Mouse (Mus musculus) myocyte (in vitro differentiated cells): ENCODE measurements around the gene Olfr1378. TPM values are rescaled to one million over a fixed set of nuclear protein-coding genes. Genes with fewer than 3 reads are reported as not detected.

Experiments
- H3K27me3 ChIP-seq: one replicate; pipeline ENCODE4 v1.6.1; 2011; ENCODE audit not compliant: control insufficient read depth, insufficient read depth, insufficient read length
- H3K36me3 ChIP-seq: one replicate; pipeline ENCODE4 v1.6.1; 2011; ENCODE audit not compliant: control insufficient read depth, insufficient read depth
- H3K4me2 ChIP-seq: one replicate; pipeline ENCODE4 v1.6.1; 2011; ENCODE audit warnings: low read depth, control low read depth
- H3K4me3 ChIP-seq: one replicate; pipeline ENCODE4 v1.5.1; 2011; ENCODE audit warnings: mild to moderate bottlenecking, control low read depth, moderate library complexity
- H3K79me2 ChIP-seq: one replicate; pipeline ENCODE4 v1.6.1; 2011; ENCODE audit not compliant: control insufficient read depth, insufficient read depth
- H3ac ChIP-seq: one replicate; pipeline ENCODE4 v1.6.1; 2011; ENCODE audit not compliant: control insufficient read depth, insufficient read length
- CEBPB ChIP-seq: IDR thresholded peaks from 2 replicates; pipeline ENCODE4 v1.6.1; 2011; ENCODE audit warnings: mild to moderate bottlenecking, moderate library complexity; ENCODE audit not compliant: poor library complexity, insufficient read depth, severe bottlenecking
- E2F4 ChIP-seq: IDR thresholded peaks from one replicate; pipeline ENCODE4 v1.6.1; 2011; ENCODE audit warnings: mild to moderate bottlenecking, control low read depth, moderate library complexity; ENCODE audit not compliant: insufficient read depth
- MAX ChIP-seq: IDR thresholded peaks from one replicate; pipeline ENCODE4 v1.6.1; 2011; ENCODE audit warnings: low read depth, mild to moderate bottlenecking, control low read depth
- MYOD1 ChIP-seq, 3 experiments: IDR thresholded peaks; one replicate each; pipeline ENCODE4 v1.6.1; 2011; ENCODE audit warnings: control low read depth in 2 of 3, low read depth in 2 of 3, mild to moderate bottlenecking in 2 of 3, moderate library complexity in 1 of 3; ENCODE audit not compliant: insufficient read length in 2 of 3, control insufficient read depth in 1 of 3
- MYOG ChIP-seq, 3 experiments: IDR thresholded peaks; one replicate each; pipeline ENCODE4 v1.6.1; 2011; ENCODE audit warnings: control low read depth in 2 of 3, low read depth in 2 of 3, mild to moderate bottlenecking in 2 of 3; ENCODE audit not compliant: insufficient read length in 2 of 3, control insufficient read depth in 1 of 3, insufficient read depth in 1 of 3
- POLR2A ChIP-seq: IDR thresholded peaks from one replicate; pipeline ENCODE4 v1.6.1; 2011; ENCODE audit warnings: low read depth, mild to moderate bottlenecking, control low read depth, moderate library complexity; ENCODE audit not compliant: insufficient read length
- POLR2AphosphoS2 ChIP-seq: IDR thresholded peaks from one replicate; pipeline ENCODE4 v1.6.1; 2011; ENCODE audit warnings: low read depth, control low read depth; ENCODE audit not compliant: insufficient read length
- REST ChIP-seq: IDR thresholded peaks from one replicate; pipeline ENCODE4 v1.6.1; 2011; ENCODE audit warnings: mild to moderate bottlenecking, control low read depth, moderate library complexity; ENCODE audit not compliant: insufficient read depth, insufficient read length
- SRF ChIP-seq: IDR thresholded peaks from one replicate; pipeline ENCODE4 v1.6.1; 2011; ENCODE audit warnings: low read depth; ENCODE audit not compliant: control insufficient read depth, insufficient read length
- TCF12 ChIP-seq: IDR thresholded peaks from one replicate; pipeline ENCODE4 v1.6.1; 2011; ENCODE audit warnings: mild to moderate bottlenecking, control low read depth; ENCODE audit not compliant: poor library complexity, insufficient read depth, severe bottlenecking
- TCF3 ChIP-seq: IDR thresholded peaks from one replicate; pipeline ENCODE4 v1.6.1; 2011; ENCODE audit warnings: low read depth, control low read depth; ENCODE audit not compliant: insufficient read length
- USF1 ChIP-seq: IDR thresholded peaks from one replicate; pipeline ENCODE4 v1.6.1; 2011; ENCODE audit warnings: low read depth, mild to moderate bottlenecking, control low read depth, moderate library complexity
- polyA plus RNA-seq: library from polyadenylated mRNA; unstranded; fragments of >200 nt; fragmentation: generic; extraction: Trizol; gene quantifications from one replicate; pipeline ENCODE4 v1.2.1, GENCODE M21; 2012; ENCODE audit warnings: missing spikeins

The Olfr1378 gene
- polyA plus RNA-seq, 1 experiment, result not detected

- Histone ChIP-seq H3K4me3 (no peak overlapping the region), H3K4me2 (no peak overlapping the region), H3ac (no peak overlapping the region), H3K27me3 (peaks cover 46% of the 10 kb centered on the region), H3K36me3 (no peaks in the 10 kb centered on the region), H3K79me2 (no peaks in the 10 kb centered on the region)
- TF ChIP-seq USF1, result no peak
- TF ChIP-seq TCF12, result no peak
- no peak for TF ChIP-seq POLR2A
- TF ChIP-seq MYOD1 (IDR thresholded peaks at IDR 0.05; ENCODE audit: control insufficient read depth in 1 of 3, insufficient read length in 2 of 3, low read depth in 2 of 3), result no peak
- TF ChIP-seq MYOG (IDR thresholded peaks at IDR 0.05; ENCODE audit: control insufficient read depth in 1 of 3, insufficient read depth in 1 of 3, insufficient read length in 2 of 3, low read depth in 2 of 3), result no peak
- no peak for TF ChIP-seq POLR2AphosphoS2
- TF ChIP-seq MAX, result no peak
- TF ChIP-seq TCF3, result no peak
- TF ChIP-seq E2F4, result no peak
- TF ChIP-seq CEBPB, result no peak
- no peak for TF ChIP-seq SRF
- TF ChIP-seq REST, result no peak
These were observed 27.9 kb upstream of the Olfr1378 start for GRCm38 (mm10) chr11:50938435-50938834.

- no peak overlapping the region for H3ac ChIP-seq
- peaks cover 50% of the 10 kb centered on the region for H3K27me3 ChIP-seq
- H3K79me2 ChIP-seq, result no peaks in the 10 kb centered on the region
- no peak overlapping the region for H3K4me2 ChIP-seq
- no peaks in the 10 kb centered on the region for H3K36me3 ChIP-seq
- H3K4me3 ChIP-seq, result no peak overlapping the region
- TF ChIP-seq REST (no peak), POLR2AphosphoS2 (no peak), TCF12 (no peak), USF1 (no peak), CEBPB (no peak), MAX (no peak), E2F4 (no peak), MYOG (IDR thresholded peaks at IDR 0.05; ENCODE audit: control insufficient read depth in 1 of 3, insufficient read depth in 1 of 3, insufficient read length in 2 of 3, low read depth in 2 of 3) (no peak), TCF3 (no peak), SRF (no peak), MYOD1 (IDR thresholded peaks at IDR 0.05; ENCODE audit: control insufficient read depth in 1 of 3, insufficient read length in 2 of 3, low read depth in 2 of 3) (no peak), POLR2A (no peak)
These were observed 26.5 kb upstream of the Olfr1378 start for GRCm38 (mm10) chr11:50939621-50940366.

DNA sequence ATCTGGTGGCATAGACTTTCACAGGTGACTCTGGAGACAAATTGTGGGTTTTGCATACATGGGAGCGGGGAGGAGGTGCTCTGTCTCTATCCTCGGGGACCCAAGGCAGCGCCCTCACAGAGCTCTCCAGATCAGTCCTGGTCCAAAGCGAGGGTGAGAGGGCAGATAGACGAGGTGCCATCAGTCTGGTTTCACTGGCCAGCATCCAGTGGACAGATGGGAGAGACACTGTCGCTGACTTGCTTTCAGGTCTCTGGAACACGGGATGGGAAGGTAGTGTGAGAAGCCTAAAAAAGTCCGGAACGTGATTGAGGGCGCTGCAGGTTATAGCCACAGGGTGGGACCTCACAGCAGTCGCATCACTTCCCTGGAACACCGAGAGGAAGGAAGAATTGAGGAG, 23.9 kb upstream of the Olfr1378 start:
- no peak overlapping the region for H3ac ChIP-seq
- H3K4me3 ChIP-seq, result no peak overlapping the region
- no peak overlapping the region for H3K4me2 ChIP-seq
- H3K27me3 ChIP-seq, result peaks cover 36% of the 10 kb centered on the region
- H3K79me2 ChIP-seq, result no peaks in the 10 kb centered on the region
- no peaks in the 10 kb centered on the region for H3K36me3 ChIP-seq
- TF ChIP-seq TCF12, result no peak
- TF ChIP-seq TCF3, result no peak
- TF ChIP-seq E2F4, result no peak
- TF ChIP-seq USF1, result no peak
- no peak for TF ChIP-seq MYOD1 (IDR thresholded peaks at IDR 0.05; ENCODE audit: control insufficient read depth in 1 of 3, insufficient read length in 2 of 3, low read depth in 2 of 3)
- TF ChIP-seq POLR2A, result no peak
- no peak for TF ChIP-seq CEBPB
- no peak for TF ChIP-seq MAX
- no peak for TF ChIP-seq REST
- no peak for TF ChIP-seq MYOG (IDR thresholded peaks at IDR 0.05; ENCODE audit: control insufficient read depth in 1 of 3, insufficient read depth in 1 of 3, insufficient read length in 2 of 3, low read depth in 2 of 3)
- no peak for TF ChIP-seq POLR2AphosphoS2
- TF ChIP-seq SRF, result no peak

DNA sequence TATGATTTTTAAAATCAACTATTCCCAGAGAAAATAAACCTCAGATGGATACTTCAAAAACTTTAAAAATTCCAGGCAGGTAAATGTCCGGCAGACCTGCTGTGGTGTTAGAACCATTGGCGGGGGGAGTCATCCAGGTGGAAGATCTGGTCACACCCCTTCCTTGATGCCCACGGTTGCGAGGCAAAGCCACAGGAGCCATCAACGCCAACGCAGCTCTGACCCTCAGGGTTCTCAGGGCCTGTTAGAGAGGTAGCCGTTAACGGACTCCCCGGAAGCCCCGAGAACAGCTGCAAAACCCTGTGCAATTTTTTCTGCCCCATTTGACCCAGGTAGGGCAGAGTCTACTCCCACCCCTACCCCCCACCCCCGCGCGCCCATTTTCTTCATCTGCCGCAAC, 22.8 kb upstream of the Olfr1378 start, which contains the start of gene 4933414I15Rik:
Gene 4933414I15Rik (minus strand): TSS at position 260 of the 400 bp plus-strand sequence.
- H3K79me2 ChIP-seq, result no peaks in the 10 kb centered on the region

More for the DNA sequence above, 22.8 kb upstream of the Olfr1378 start, which contains the start of gene 4933414I15Rik:
- TF ChIP-seq MAX (no peak), MYOD1 (IDR thresholded peaks at IDR 0.05; ENCODE audit: control insufficient read depth in 1 of 3, insufficient read length in 2 of 3, low read depth in 2 of 3) (no peak), POLR2AphosphoS2 (no peak), POLR2A (no peak), CEBPB (no peak), E2F4 (no peak), REST (no peak), TCF3 (no peak), MYOG (IDR thresholded peaks at IDR 0.05; ENCODE audit: control insufficient read depth in 1 of 3, insufficient read depth in 1 of 3, insufficient read length in 2 of 3, low read depth in 2 of 3) (no peak), SRF (no peak), USF1 (no peak), TCF12 (no peak)
- H3K4me3 ChIP-seq, result no peak within 1 kb of the TSS
- no peak within 1 kb of the TSS for H3K4me2 ChIP-seq
- no peaks in the 10 kb centered on the region for H3K36me3 ChIP-seq
- H3K27me3 ChIP-seq, result peaks cover 32% of the 10 kb centered on the region
- no peak within 1 kb of the TSS for H3ac ChIP-seq
